Comparison of ENCODE assay signal across 11 mouse cellular contexts in genomic region chr3:153908919-153909318, GRCm38 (mm10). TPM values are rescaled to one million over a fixed set of nuclear protein-coding genes. Genes with fewer than 3 reads are reported as not detected.
DNase-seq lines count a peak whose midpoint lies in the region; ATAC-seq and TF ChIP-seq lines count a peak whose summit lies in the region.
"Had no signal": no experiment of that assay in that cellular context is flagged by ENCODE, and none has a peak within 500 bp of the region (broad histone marks: within the 10 kb centered on the region; RNA-seq: fewer than 3 reads in every experiment).

No protein-coding gene starts in this region.

- 64% methylated on average over 5 of the region's 5 CpGs for WGBS in heart, embryonic 15.5 days
- WGBS in liver, embryonic 12.5 days (ENCODE audit: insufficient replicate concordance), result 62% methylated on average over 5 of the region's 5 CpGs

- intact Hi-C loops in heart, postnatal 10 days (cut with DNase I), result no loop called here

- in situ Hi-C loops in CH12.LX (cut with MboI; ENCODE audit: low pct_ligation_motif_present, low pct_unique_long_range_greater_than_20kb, low sequenced_read_pairs) (no loop called here), ES-E14 (cut with MboI; ENCODE audit: low sequenced_read_pairs in 2 of 2, unreplicated experiment in 2 of 2) (no loop called here)

- dilution Hi-C loops in CH12.LX (cut with MboI; ENCODE audit: extremely low pct_ligation_motif_present, extremely low pct_unique_long_range_greater_than_20kb, low sequenced_read_pairs), result no loop called here

- ATAC-seq in heart, embryonic 15.5 days (replicated peaks; ENCODE audit: insufficient number of reproducible peaks, insufficient read depth, low FRiP score, low read depth), result no peak
- no peak for ATAC-seq in liver, embryonic 12.5 days

- H3K27me3 ChIP-seq in heart, embryonic 15.5 days, result no peaks in the 10 kb centered on the region
- no peaks in the 10 kb centered on the region for H3K27me3 ChIP-seq in CH12.LX (replicated peaks)
- H3K27me3 ChIP-seq in liver, embryonic 12.5 days (replicated peaks), result no peaks in the 10 kb centered on the region

- H3K36me3 ChIP-seq in heart, embryonic 15.5 days, result peaks cover 64% of the 10 kb centered on the region
- H3K36me3 ChIP-seq in CH12.LX (replicated peaks in 1 of 2; ENCODE audit: control insufficient read depth in 1 of 2, insufficient read depth in 1 of 2, low read length in 1 of 2), result peaks cover 66 to 81% of the 10 kb centered on the region in 2 experiments
- H3K36me3 ChIP-seq in ES-E14 (ENCODE audit: control insufficient read depth, insufficient read depth, low read length, poor library complexity, severe bottlenecking), result peaks cover 45% of the 10 kb centered on the region
- H3K36me3 ChIP-seq in liver, embryonic 12.5 days, result peaks cover 80% of the 10 kb centered on the region

- H3K4me1 ChIP-seq in heart, embryonic 15.5 days (replicated peaks), result peaks cover 48% of the 10 kb centered on the region
- H3K4me1 ChIP-seq in CH12.LX (ENCODE audit: control insufficient read depth in 1 of 2, insufficient read depth in 2 of 2), result peaks cover 6 to 46% of the 10 kb centered on the region in 2 experiments
- H3K4me1 ChIP-seq in ES-E14 (ENCODE audit: control insufficient read depth in 2 of 2, insufficient read depth in 2 of 2, low read length in 2 of 2, poor library complexity in 1 of 2), result 0 out of 4 replicates have a peak, but pooled peaks cover 0 to under 1% of the 10 kb centered on the region in 2 experiments
- H3K4me1 ChIP-seq in liver, embryonic 12.5 days, result peaks cover 57% of the 10 kb centered on the region

- DNase-seq in heart, postnatal 10 days, result no peak
- no peak for DNase-seq in CH12.LX (ENCODE audit: extremely low read depth)
- no peak for DNase-seq in ES-E14 (ENCODE audit: low read depth, low spot score)
- no peak for DNase-seq in layer of hippocampus, postnatal 25 days (ENCODE audit: extremely low spot score in 1 of 2, low spot score in 1 of 2)
- no peak for DNase-seq in adrenal gland, postnatal 14 days
- DNase-seq: cerebellum, adult 11-12 months; heart, postnatal 36 days; kidney, adult 18-20 months; lung, embryonic 14.5 days had no signal

- TF ChIP-seq POLR2A in CH12.LX (IDR thresholded peaks at IDR 0.05; ENCODE audit: low read depth, low read length), result no peak; the same call in 1 of the 2 replicates

- H3K27ac ChIP-seq in heart, embryonic 15.5 days, result 0 out of 2 replicates have a peak overlapping the region, but pooled peaks have one; percentile 7
- H3K27ac ChIP-seq in CH12.LX (ENCODE audit: insufficient read depth, low read depth) (no peak overlapping the region), ES-E14 (ENCODE audit: insufficient read depth, low read depth, low read length, poor library complexity, severe bottlenecking) (peak overlapping the region; percentile 4; the same call in 1 of the 2 replicates)
- H3K27ac ChIP-seq in liver, embryonic 12.5 days, result peak overlapping the region; percentile 94

- no peak overlapping the region for H3K4me3 ChIP-seq in heart, embryonic 15.5 days
- H3K4me3 ChIP-seq in CH12.LX (replicated peaks in 1 of 3; ENCODE audit: low read depth in 2 of 3, low read length in 2 of 3, poor library complexity in 1 of 3) (peak overlapping the region; percentile 27 to 99 (median 69)), ES-E14 (ENCODE audit: insufficient read depth in 1 of 2, low read depth in 1 of 2, low read length in 2 of 2, poor library complexity in 1 of 2, severe bottlenecking in 1 of 2) (peak overlapping the region in 1 of 2 experiments; percentile 97; a peak in 3 of 4 replicates)
- peak overlapping the region; percentile 95 for H3K4me3 ChIP-seq in liver, embryonic 12.5 days

- TF ChIP-seq RAD21 in CH12.LX (IDR thresholded peaks at IDR 0.05; ENCODE audit: low read depth, low read length), result no peak

- no peak overlapping the region for H3K9ac ChIP-seq in heart, embryonic 15.5 days
- peak overlapping the region; percentile 99; the same call in 1 of the 2 replicates for H3K9ac ChIP-seq in CH12.LX (ENCODE audit: insufficient read depth, low read depth)
- H3K9ac ChIP-seq in ES-E14 (ENCODE audit: insufficient read depth, low read depth, low read length, poor library complexity, severe bottlenecking), result peak overlapping the region; percentile 61; the same call in 1 of the 2 replicates
- peak overlapping the region; percentile 98 for H3K9ac ChIP-seq in liver, embryonic 12.5 days

- peaks cover 54% of the 10 kb centered on the region for H3K79me2 ChIP-seq in CH12.LX (replicated peaks; ENCODE audit: control insufficient read depth, extremely low read depth, insufficient read depth, poor library complexity, severe bottlenecking)

- no peaks in the 10 kb centered on the region for H3K9me3 ChIP-seq in heart, embryonic 15.5 days (replicated peaks)
- H3K9me3 ChIP-seq in CH12.LX (replicated peaks; ENCODE audit: low read length) (no peaks in the 10 kb centered on the region), ES-E14 (ENCODE audit: control insufficient read depth, insufficient read depth, low read depth, low read length) (no peaks in the 10 kb centered on the region)
- no peaks in the 10 kb centered on the region for H3K9me3 ChIP-seq in liver, embryonic 12.5 days (replicated peaks)

- no peak for TF ChIP-seq CTCF in CH12.LX (conservative IDR thresholded peaks at IDR 0.05 in 1 of 2, IDR thresholded peaks at IDR 0.05 in 1 of 2; ENCODE audit: low read depth in 2 of 2, low read length in 2 of 2)

- no peak for TF ChIP-seq EP300 in CH12.LX (IDR thresholded peaks at IDR 0.05; ENCODE audit: low read length)

- H3K4me2 ChIP-seq in heart, embryonic 15.5 days, result peak overlapping the region; percentile 69
- H3K4me2 ChIP-seq in CH12.LX (ENCODE audit: insufficient read depth, low read depth, poor library complexity, severe bottlenecking), result peak overlapping the region; percentile 63
- peak overlapping the region; percentile 92 for H3K4me2 ChIP-seq in liver, embryonic 12.5 days

TF ChIP-seq in CH12.LX, 34 proteins besides CTCF, POLR2A, EP300 and RAD21 (continues in another document):
- TF ChIP-seq POLR2AphosphoS2 (IDR thresholded peaks at IDR 0.05; ENCODE audit: low read depth, low read length), result peak; percentile 67; the same call in 1 of the 2 replicates
- 0 out of 2 replicates have a peak, but pooled peaks have one; percentile 35 for TF ChIP-seq CHD1 (IDR thresholded peaks at IDR 0.05; ENCODE audit: low read depth, low read length)
- no peak for TF ChIP-seq USF1 (IDR thresholded peaks at IDR 0.05; ENCODE audit: low read depth, low read length)
- TF ChIP-seq ZC3H11A (IDR thresholded peaks at IDR 0.05; ENCODE audit: low read depth, low read length), result no peak
- TF ChIP-seq TBP (conservative IDR thresholded peaks at IDR 0.05; ENCODE audit: low read depth, low read length), result no peak
- TF ChIP-seq IRF4 (IDR thresholded peaks at IDR 0.05; ENCODE audit: low read depth, low read length), result no peak
- TF ChIP-seq MXI1 (IDR thresholded peaks at IDR 0.05; ENCODE audit: low read depth, low read length), result peak; percentile 33; the same call in 1 of the 2 replicates
- TF ChIP-seq CHD2 (IDR thresholded peaks at IDR 0.05; ENCODE audit: low read length), result 0 out of 2 replicates have a peak, but pooled peaks have one; percentile 46

TF ChIP-seq in ES-E14, 5 proteins besides CTCF, POLR2A, EP300 and RAD21:
- TF ChIP-seq ZNF384 (IDR thresholded peaks at IDR 0.05; ENCODE audit: low read depth, low read length), result no peak
- no peak for TF ChIP-seq MAFK (IDR thresholded peaks at IDR 0.05; ENCODE audit: insufficient read depth, low read depth, low read length)
- TF ChIP-seq CHD2 (IDR thresholded peaks at IDR 0.05; ENCODE audit: low read depth, low read length), result no peak
- TF ChIP-seq ZC3H11A (IDR thresholded peaks at IDR 0.05; ENCODE audit: borderline replicate concordance, low read depth, low read length), result no peak
- no peak for TF ChIP-seq HCFC1 (IDR thresholded peaks at IDR 0.05; ENCODE audit: borderline replicate concordance, insufficient read depth, low read length)

RNA-seq across cellular contexts. Expression of gene Msh4, which starts 3.0 kb away (rescaled TPM):
- 0.09 and 0.14 TPM in 2 replicates for polyA plus RNA-seq in heart, embryonic 15.5 days (2015; fragmentation: Nextera tagmentation; extraction: Ambion mirVana)
- under 1 TPM; 0.20 to 0.22 TPM for total RNA-seq in heart, postnatal 10 days (2021)
- total RNA-seq in CH12.LX (2012; rRNA removed), result 0.42 and 0.67 TPM in 2 replicates
- 0.16 and 0.41 TPM in 2 replicates for total RNA-seq in CH12.LX (2014; rRNA removed)
- 0.14 and 0.34 TPM in 2 replicates for polyA plus RNA-seq in CH12.LX (2012; ENCODE audit: insufficient read length, low read depth)
- total RNA-seq in ES-E14 (2012; rRNA removed), result 1.4 and 2.0 TPM in 2 replicates
- polyA plus RNA-seq in liver, embryonic 12.5 days (2016; fragmentation: Nextera tagmentation; extraction: Ambion mirVana), result 0.10 and 0.11 TPM in 2 replicates
- under 1 TPM; 0.26 to 0.27 TPM for total RNA-seq in layer of hippocampus, postnatal 25 days (2021)
- total RNA-seq in adrenal gland, postnatal 14 days (2021), result 0.22 and 0.23 TPM in 2 replicates

RNA-seq across cellular contexts. Expression of gene Rabggtb, which starts 3.9 kb away (rescaled TPM):
- polyA plus RNA-seq in heart, embryonic 15.5 days (2015; fragmentation: Nextera tagmentation; extraction: Ambion mirVana), result 47.5 and 53.4 TPM in 2 replicates
- total RNA-seq in heart, postnatal 10 days (2021), result 100 to 1,000 TPM; 102 to 110 TPM
- total RNA-seq in CH12.LX (2012; rRNA removed) (223 and 255 TPM in 2 replicates), CH12.LX (2014; rRNA removed) (316 and 370 TPM in 2 replicates), ES-E14 (2012; rRNA removed) (243 and 307 TPM in 2 replicates)
- polyA plus RNA-seq in CH12.LX (2012; ENCODE audit: insufficient read length, low read depth), result 243 and 256 TPM in 2 replicates
- polyA plus RNA-seq in liver, embryonic 12.5 days (2016; fragmentation: Nextera tagmentation; extraction: Ambion mirVana), result 60.8 and 62.2 TPM in 2 replicates
- 10 to 100 TPM; 72.8 to 73.1 TPM for total RNA-seq in layer of hippocampus, postnatal 25 days (2021)
- 99.2 and 102 TPM in 2 replicates for total RNA-seq in adrenal gland, postnatal 14 days (2021)

RNA-seq across cellular contexts. Expression of gene Acadm, which starts 35.5 kb away (rescaled TPM):
- polyA plus RNA-seq in heart, embryonic 15.5 days (2015; fragmentation: Nextera tagmentation; extraction: Ambion mirVana), result 236 and 304 TPM in 2 replicates
- total RNA-seq in heart, postnatal 10 days (2021), result 100 to 1,000 TPM; 859 to 893 TPM
- 78.5 and 111 TPM in 2 replicates for total RNA-seq in CH12.LX (2012; rRNA removed)
- 224 and 249 TPM in 2 replicates for total RNA-seq in CH12.LX (2014; rRNA removed)
- polyA plus RNA-seq in CH12.LX (2012; ENCODE audit: insufficient read length, low read depth), result 199 and 240 TPM in 2 replicates
- 94.5 and 101 TPM in 2 replicates for total RNA-seq in ES-E14 (2012; rRNA removed)
- polyA plus RNA-seq in liver, embryonic 12.5 days (2016; fragmentation: Nextera tagmentation; extraction: Ambion mirVana), result 51.7 and 53.4 TPM in 2 replicates
- 10 to 100 TPM; 40.7 to 48.4 TPM for total RNA-seq in layer of hippocampus, postnatal 25 days (2021)
- 1,143 and 1,198 TPM in 2 replicates for total RNA-seq in adrenal gland, postnatal 14 days (2021)
